Mouse (Mus musculus): ENCODE results near the gene Med1. TPM values are rescaled to one million over a fixed set of nuclear protein-coding genes. Genes with fewer than 3 reads are reported as not detected.
"Not testable (repeated sequence)": the region's sequence is repeated elsewhere in the genome, so short reads cannot be mapped to it uniquely, and the experiment has no call there.

The Med1 gene
- 54.5 and 57.4 TPM in 2 replicates for polyA plus RNA-seq (2015; fragmentation: Nextera tagmentation; extraction: Ambion mirVana)

DNA sequence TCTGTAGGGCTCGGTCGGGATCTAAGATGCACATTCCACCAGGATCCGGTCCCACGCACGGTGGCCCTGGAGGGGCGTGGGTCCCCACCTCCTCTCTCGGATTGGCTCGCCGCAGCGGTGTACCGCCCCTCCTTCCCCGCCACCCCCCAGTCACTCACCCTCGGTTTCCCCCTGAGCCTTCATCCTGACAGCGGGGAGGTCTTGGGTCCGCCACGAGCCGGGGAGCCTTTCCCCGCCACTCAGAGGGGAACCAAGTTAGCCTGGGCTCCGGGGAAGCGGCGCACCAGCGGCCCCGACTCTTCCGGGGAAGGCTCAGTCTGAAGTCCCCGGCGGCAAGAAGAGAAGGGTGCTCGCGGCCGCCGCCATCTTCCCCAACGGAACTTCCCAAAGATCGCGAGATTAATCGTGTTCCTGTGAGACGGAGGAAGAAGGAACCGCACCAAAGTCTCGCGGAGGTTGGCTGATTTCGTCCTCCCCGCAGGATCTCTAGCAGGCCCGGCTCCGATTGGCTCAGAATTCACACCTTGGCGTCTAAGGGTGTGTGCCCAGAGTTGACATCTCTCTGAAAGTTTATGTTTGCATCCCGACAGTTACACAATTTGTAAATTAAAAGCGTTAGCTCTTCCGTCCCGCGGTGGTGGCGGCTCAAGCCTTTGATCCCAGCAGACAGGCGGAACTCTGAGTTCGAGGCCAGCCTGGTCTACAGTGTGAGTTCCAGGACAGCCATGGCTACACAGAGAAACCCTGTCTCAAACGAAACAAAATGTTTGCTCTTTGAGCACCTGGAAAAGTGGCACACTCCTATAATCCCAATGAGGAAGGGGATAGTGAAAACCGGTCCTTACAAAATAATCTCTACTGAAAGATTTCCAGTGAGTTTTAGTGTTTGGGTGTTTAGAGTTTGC lies at the start of gene Med1:
Med1 (minus strand) TSS at position 393 of the 905 bp plus-strand sequence.
- Histone ChIP-seq H3K9me3 (no peaks in the 10 kb centered on the region), H3K4me1 (peaks cover 7% of the 10 kb centered on the region), H3K4me3 (replicated peaks) (peak within 1 kb of the TSS; percentile 86), H3K36me3 (peaks cover 1% of the 10 kb centered on the region; the same call in 1 of the 2 replicates), H3K27me3 (replicated peaks) (no peaks in the 10 kb centered on the region), H3K9ac (peak within 1 kb of the TSS; percentile 62), H3K27ac (peak within 1 kb of the TSS; percentile 95), H3K4me2 (peak within 1 kb of the TSS; percentile 60)
- under 1% methylated on average over 53 of the region's 53 CpGs for WGBS
- peak; percentile 95 for ATAC-seq (ENCODE audit: insufficient read depth, low FRiP score, low read depth)

DNA sequence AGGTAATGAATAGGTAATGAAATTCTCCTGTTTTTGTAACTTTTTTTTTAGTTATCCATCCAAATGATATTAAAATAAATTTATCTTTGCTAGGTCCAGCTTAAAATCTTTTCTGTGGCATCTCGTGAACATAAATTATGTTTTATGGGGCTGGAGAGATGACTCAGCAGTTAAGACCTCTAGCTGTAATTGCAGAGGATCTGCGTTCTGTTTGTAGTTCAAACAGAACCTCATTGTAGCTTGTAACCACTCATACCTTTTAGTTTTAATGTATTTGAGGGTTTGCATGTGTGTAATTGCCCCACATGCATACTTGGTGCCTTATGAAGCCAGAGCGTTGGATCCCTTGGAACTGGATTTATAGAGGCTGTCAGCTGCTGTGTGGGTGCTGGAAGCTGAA lies 45.9 kb upstream of the Med1 start:
- no peak overlapping the region for H3K4me3 ChIP-seq (replicated peaks)
- H3K27ac ChIP-seq: no peak overlapping the region
- H3K4me1 ChIP-seq: no peaks in the 10 kb centered on the region
- H3K9ac ChIP-seq: no peak overlapping the region
- H3K27me3 ChIP-seq (replicated peaks): no peaks in the 10 kb centered on the region
- no peaks in the 10 kb centered on the region for H3K9me3 ChIP-seq
- ATAC-seq (ENCODE audit: insufficient read depth, low FRiP score, low read depth): no peak
- H3K36me3 ChIP-seq: peaks cover 24% of the 10 kb centered on the region
- H3K4me2 ChIP-seq: no peak overlapping the region
- WGBS: 87% methylated on average over 3 of the region's 3 CpGs

DNA sequence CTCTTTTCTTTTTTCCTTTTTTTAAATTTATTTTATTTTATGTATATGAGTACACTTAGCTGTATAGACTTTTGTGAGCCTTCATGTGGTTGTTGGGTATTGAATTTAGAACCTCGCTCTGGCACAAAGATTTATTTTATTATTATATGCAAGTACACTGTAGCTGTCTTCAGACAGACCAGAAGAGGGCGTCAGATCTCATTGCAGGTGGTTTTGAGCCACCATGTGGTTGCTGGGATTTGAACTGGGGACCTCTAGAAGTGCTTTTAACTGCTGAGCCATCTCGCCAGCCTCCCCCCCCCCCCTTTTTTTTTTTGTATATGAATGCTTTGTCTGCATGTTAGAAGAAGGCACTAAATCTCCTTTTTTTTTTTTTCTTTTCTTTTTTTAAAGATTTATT lies 45.3 kb upstream of the Med1 start:
- Histone ChIP-seq H3K4me1 (no peaks in the 10 kb centered on the region), H3K4me2 (no peak overlapping the region), H3K27ac (no peak overlapping the region), H3K36me3 (peaks cover 27% of the 10 kb centered on the region), H3K9me3 (no peaks in the 10 kb centered on the region), H3K27me3 (replicated peaks) (no peaks in the 10 kb centered on the region), H3K9ac (no peak overlapping the region), H3K4me3 (replicated peaks) (no peak overlapping the region)
- ATAC-seq (ENCODE audit: insufficient read depth, low FRiP score, low read depth): no peak
- 77% methylated on average over 3 of the region's 3 CpGs for WGBS

DNA sequence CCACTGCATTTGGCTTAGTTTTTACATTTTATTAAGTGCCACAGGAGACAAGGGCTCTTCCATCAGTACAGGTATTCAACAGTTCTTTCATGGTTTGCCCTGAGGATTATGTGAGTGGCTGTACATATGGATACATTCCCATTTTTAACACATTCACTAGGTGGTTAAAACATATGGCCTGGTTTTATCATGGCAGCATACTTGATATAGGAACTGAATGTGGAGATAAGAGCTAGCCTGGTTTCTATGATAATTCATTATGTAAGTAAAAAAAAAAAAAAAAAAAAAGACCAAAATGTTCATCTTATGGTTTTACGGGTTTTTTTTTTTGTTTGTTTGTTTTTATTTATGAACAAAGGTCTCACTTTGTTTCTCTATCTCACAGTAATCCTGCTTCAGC lies 33.3 kb upstream of the Med1 start:
- H3K9ac ChIP-seq: no peak overlapping the region
- no peaks in the 10 kb centered on the region for H3K4me1 ChIP-seq
- no peak overlapping the region for H3K27ac ChIP-seq
- 73% methylated on average over 1 of the region's 1 CpGs for WGBS
- H3K9me3 ChIP-seq: no peaks in the 10 kb centered on the region
- H3K27me3 ChIP-seq (replicated peaks): no peaks in the 10 kb centered on the region
- peaks cover 21% of the 10 kb centered on the region for H3K36me3 ChIP-seq
- no peak overlapping the region for H3K4me3 ChIP-seq (replicated peaks)
- no peak for ATAC-seq (ENCODE audit: insufficient read depth, low FRiP score, low read depth)
- no peak overlapping the region for H3K4me2 ChIP-seq

DNA sequence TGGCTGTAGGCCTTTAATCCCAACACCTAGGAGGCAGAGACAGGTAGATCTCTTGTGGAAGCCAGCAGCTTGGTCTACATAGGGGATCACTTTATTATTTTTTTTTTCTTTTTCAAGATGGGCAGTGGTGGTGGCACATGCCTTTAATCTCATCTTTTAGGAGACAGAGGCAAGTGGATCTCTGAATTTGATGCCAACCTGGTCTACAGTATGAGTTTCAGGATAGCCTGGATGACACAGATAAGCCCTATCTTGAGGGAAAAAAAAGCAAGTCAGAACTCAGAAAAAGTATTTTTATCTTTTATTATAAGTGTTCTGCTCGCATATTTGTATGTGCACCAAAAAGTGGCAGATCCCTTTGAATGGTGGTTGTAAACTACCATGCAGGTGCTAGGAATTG lies 20.2 kb upstream of the Med1 start:
- Histone ChIP-seq H3K9ac (no peak overlapping the region), H3K4me1 (no peaks in the 10 kb centered on the region), H3K4me2 (no peak overlapping the region), H3K27ac (no peak overlapping the region), H3K4me3 (replicated peaks) (no peak overlapping the region), H3K36me3 (peaks cover 38% of the 10 kb centered on the region), H3K9me3 (no peaks in the 10 kb centered on the region), H3K27me3 (replicated peaks) (no peaks in the 10 kb centered on the region)
- 83% methylated on average over 1 of the region's 1 CpGs for WGBS
- ATAC-seq (ENCODE audit: insufficient read depth, low FRiP score, low read depth): no peak

DNA sequence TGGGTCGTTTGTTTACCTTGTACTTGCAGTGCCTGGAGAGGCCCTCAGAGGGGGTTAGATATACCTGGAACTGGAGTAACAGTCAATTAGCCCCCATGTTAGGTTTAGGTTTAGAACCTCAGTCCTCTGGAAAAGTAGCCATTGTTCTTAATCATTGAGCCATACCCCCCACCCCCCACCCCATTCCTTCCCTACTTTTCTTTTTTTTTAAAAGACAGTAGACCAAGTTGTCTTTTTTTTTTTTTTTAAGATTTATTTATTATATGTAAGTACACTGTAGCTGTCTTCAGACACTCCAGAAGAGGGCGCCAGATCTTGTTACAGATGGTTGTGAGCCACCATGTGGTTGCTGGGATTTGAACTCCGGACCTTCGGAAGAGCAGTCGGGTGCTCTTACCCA lies 16.6 kb upstream of the Med1 start:
- WGBS: 89% methylated on average over 4 of the region's 5 CpGs

DNA sequence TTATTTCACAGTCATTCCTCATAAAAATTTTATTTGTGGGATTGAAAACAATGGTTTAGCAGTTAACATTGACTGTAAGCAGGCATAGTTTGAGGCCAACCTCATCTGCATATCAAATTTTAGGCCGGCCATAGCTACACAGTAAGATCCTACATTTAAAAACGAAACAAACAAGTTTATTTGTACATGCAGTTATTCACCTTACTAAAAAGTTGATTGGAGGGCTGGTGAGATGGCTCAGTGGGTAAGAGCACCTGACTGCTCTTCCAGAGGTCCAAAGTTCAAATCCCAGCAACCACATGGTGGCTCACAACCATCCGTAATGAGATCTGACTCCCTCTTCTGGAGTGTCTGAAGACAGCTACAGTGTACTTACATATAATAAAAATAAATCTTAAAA lies 13.2 kb upstream of the Med1 start:
- not testable (repeated sequence) for H3K4me1 ChIP-seq; ATAC-seq (ENCODE audit: insufficient read depth, low FRiP score, low read depth); H3K27ac ChIP-seq; H3K27me3 ChIP-seq (replicated peaks); H3K9me3 ChIP-seq; H3K9ac ChIP-seq
- Histone ChIP-seq H3K36me3 (peaks cover 25% of the 10 kb centered on the region; the same call in 1 of the 2 replicates), H3K4me2 (peak overlapping the region; percentile 41), H3K4me3 (replicated peaks) (0 out of 2 replicates have a peak overlapping the region, but pooled peaks have one; percentile 8)
- WGBS: 77% methylated on average over 3 of the region's 3 CpGs

More for the DNA sequence above, 16.6 kb upstream of the Med1 start:
- not testable (repeated sequence) for H3K9me3 ChIP-seq; H3K9ac ChIP-seq; H3K4me1 ChIP-seq; H3K27me3 ChIP-seq (replicated peaks); H3K27ac ChIP-seq; ATAC-seq (ENCODE audit: insufficient read depth, low FRiP score, low read depth); H3K4me2 ChIP-seq; H3K4me3 ChIP-seq (replicated peaks)
- peaks cover 31% of the 10 kb centered on the region for H3K36me3 ChIP-seq

DNA sequence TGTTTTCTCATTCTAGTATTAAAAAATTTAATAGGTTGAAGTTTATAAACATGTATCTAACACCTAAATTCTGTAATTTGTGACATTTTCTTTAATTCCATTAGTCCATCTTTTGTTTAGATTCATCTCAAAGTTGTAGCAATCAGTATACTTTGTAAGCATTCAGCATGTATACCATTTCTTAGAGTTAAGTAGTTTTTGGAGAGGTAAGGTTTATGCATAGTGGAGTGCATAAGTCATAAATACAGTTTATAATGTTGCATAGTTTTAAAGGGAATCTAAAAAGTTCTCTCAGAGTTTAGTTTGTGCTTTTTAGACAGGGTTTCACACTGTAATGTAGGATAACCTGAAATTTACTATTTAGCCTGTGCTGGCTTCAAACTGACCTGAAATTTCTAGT lies 12.4 kb upstream of the Med1 start:
- Histone ChIP-seq H3K27me3 (replicated peaks) (no peaks in the 10 kb centered on the region), H3K4me3 (replicated peaks) (no peak overlapping the region), H3K4me2 (peak overlapping the region; percentile 41), H3K4me1 (peaks cover 2% of the 10 kb centered on the region; the same call in 1 of the 2 replicates), H3K9ac (no peak overlapping the region), H3K9me3 (no peaks in the 10 kb centered on the region), H3K27ac (no peak overlapping the region), H3K36me3 (peaks cover 19% of the 10 kb centered on the region; the same call in 1 of the 2 replicates)
- no peak for ATAC-seq (ENCODE audit: insufficient read depth, low FRiP score, low read depth)

DNA sequence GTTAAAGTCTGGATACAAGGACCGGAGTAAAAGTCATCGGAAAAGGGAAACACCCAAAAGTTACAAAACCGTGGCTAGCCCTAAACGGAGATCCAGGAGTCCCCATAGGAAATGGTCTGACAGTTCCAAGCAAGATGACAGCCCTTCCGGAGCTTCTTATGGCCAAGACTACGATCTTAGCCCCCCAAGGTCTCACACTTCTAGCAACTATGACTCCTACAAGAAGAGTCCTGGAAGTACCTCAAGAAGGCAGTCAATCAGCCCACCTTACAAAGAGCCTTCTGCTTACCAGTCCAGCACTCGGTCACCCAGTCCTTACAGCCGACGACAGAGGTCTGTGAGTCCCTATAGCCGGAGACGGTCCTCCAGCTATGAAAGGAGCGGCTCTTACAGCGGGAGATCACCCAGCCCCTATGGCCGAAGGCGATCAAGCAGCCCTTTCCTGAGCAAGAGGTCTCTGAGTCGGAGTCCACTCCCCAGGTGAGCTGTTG lies 10.9 kb upstream of the Med1 start:
- H3K4me2 ChIP-seq: peak overlapping the region; percentile 77
- WGBS: under 1% methylated on average over 16 of the region's 16 CpGs
- H3K9ac ChIP-seq: peak overlapping the region; percentile 98
- H3K4me1 ChIP-seq: peaks cover 2% of the 10 kb centered on the region; the same call in 1 of the 2 replicates
- no peak for ATAC-seq (ENCODE audit: insufficient read depth, low FRiP score, low read depth)
- no peaks in the 10 kb centered on the region for H3K9me3 ChIP-seq
- H3K36me3 ChIP-seq: peaks cover 11% of the 10 kb centered on the region; the same call in 1 of the 2 replicates
- H3K27ac ChIP-seq: peak overlapping the region; percentile 100
- peak overlapping the region; percentile 97 for H3K4me3 ChIP-seq (replicated peaks)
- H3K27me3 ChIP-seq (replicated peaks): no peaks in the 10 kb centered on the region

DNA sequence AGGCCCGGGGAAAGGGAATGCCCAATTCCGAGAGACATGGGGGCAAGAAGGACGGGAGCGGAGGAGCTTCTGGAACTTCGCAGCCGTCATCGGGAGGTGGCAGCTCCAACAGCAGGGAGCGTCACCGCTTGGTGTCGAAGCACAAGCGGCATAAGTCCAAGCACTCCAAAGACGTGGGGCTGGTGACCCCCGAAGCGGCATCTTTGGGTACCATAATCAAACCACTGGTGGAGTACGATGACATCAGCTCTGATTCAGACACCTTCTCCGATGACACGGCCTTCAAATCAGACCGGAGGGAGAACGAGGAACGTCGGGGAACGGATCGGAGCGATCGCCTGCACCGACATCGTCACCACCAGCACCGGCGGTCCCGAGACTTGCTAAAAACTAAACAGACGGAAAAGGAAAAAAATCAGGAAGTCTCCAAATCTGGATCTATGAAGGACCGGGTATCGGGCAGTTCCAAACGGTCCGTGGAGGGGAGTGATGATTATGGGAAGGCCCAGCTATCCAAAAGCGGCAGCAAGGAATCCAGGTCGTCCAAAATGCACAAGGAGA lies 10.3 kb upstream of the Med1 start:
- H3K9ac ChIP-seq: peak overlapping the region; percentile 98
- H3K4me2 ChIP-seq: peak overlapping the region; percentile 77
- H3K36me3 ChIP-seq: 0 out of 2 replicates have a peak, but pooled peaks cover 6% of the 10 kb centered on the region
- H3K9me3 ChIP-seq: no peaks in the 10 kb centered on the region
- H3K27me3 ChIP-seq (replicated peaks): no peaks in the 10 kb centered on the region
- no peak; the same call in 1 of the 2 replicates for ATAC-seq (ENCODE audit: insufficient read depth, low FRiP score, low read depth)
- peaks cover 2% of the 10 kb centered on the region; the same call in 1 of the 2 replicates for H3K4me1 ChIP-seq
- peak overlapping the region; percentile 97 for H3K4me3 ChIP-seq (replicated peaks)
- peak overlapping the region; percentile 100 for H3K27ac ChIP-seq
- under 1% methylated on average over 37 of the region's 37 CpGs for WGBS

DNA sequence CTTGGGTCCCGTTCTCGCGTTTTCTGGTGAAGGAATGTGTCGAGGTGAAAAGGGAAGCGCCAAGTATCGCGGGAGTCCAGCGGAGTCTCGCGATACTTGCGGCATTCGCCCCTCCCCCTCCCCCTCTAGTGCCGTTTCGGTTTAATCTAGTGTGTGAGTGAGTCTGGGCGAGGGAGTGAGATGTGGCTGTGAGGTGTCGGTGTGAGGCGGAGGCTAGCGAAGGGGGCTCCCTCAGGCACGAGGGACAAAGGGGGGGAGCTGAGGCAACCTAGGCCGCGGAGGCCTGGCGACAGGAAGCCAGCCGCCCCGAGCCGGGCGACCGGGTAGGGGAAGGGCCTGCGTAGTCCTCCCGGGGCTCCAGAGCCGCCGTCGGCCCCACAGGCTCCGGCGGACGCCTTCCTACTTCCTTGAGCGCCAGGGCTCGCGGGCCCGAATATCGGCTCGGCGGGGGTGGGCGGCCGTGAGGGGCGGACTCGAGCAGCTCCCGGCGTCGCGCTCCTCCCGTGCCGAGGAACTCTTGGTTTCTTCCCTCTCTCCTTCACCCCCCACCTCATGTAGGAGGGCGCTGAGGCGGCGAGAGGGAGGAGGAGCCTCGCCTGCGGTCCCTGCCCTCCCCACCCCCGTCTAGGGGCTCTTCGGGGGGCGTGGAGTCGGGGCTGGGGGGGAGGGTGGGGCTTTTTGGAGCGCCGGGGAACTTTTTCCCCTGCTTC lies 9.7 kb upstream of the Med1 start, which contains the start of gene Cdk12:
Cdk12 (plus strand) TSS at position 419 of the 710 bp plus-strand sequence.
- H3K4me3 ChIP-seq (replicated peaks): peak within 1 kb of the TSS; percentile 97
- peak within 1 kb of the TSS; percentile 77 for H3K4me2 ChIP-seq
- under 1% methylated on average over 45 of the region's 63 CpGs for WGBS
- peak; percentile 90 for ATAC-seq (ENCODE audit: insufficient read depth, low FRiP score, low read depth)
- H3K9ac ChIP-seq: peak within 1 kb of the TSS; percentile 98
- H3K36me3 ChIP-seq: 0 out of 2 replicates have a peak, but pooled peaks cover under 1% of the 10 kb centered on the region
- H3K27ac ChIP-seq: peak within 1 kb of the TSS; percentile 100
- no peaks in the 10 kb centered on the region for H3K9me3 ChIP-seq
- no peaks in the 10 kb centered on the region for H3K27me3 ChIP-seq (replicated peaks)
- peaks cover 2% of the 10 kb centered on the region; the same call in 1 of the 2 replicates for H3K4me1 ChIP-seq

Data from stomach, embryonic 15.5 days (tissue).